8 mouse cellular contexts compared by ENCODE assay signal in the genomic region with DNA sequence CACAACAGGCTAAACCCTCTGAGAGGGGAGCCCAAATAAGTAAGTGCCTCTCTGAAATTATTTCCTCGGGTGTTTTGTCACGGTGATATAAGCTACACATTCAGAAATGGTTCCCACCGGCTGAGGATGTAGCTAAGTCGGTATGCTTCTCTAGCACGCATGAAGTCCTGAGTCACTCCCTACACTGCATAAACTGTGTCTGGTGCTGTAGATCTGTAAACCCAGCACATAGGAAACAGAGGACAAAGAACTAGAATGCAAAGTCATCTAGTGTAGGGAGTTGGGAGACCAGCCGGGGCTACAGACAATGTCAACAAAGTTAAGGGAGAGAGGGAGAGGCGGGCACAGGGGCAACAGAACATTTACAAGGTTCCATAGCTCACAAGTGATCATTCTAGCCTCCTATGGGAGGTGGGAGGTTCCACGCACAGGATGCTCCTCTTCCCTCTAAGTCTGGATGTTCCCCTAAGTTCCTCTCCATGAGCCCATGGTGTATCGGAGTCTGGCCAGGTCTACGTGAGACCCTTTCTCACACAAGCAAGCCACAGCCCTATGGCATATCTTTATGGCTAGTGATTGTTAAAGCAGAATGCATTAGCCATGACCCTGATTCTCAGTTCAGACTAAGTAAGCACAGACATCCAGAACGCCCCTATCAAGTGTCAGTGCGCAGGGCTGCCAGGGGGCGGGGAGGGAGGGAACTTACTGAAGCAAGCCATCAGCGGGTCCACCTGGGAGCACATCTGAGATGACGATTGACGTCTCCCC.
A peak's percentile ranks its signal among the peaks of the same experiment; 100 is the strongest.
DNase-seq lines count a peak whose midpoint lies in the region; ATAC-seq and TF ChIP-seq lines count a peak whose summit lies in the region.

No protein-coding gene starts in this region.

- no peak overlapping the region for H3K27ac ChIP-seq in heart, embryonic 14.5 days (replicated peaks in 1 of 2; ENCODE audit: control insufficient read depth in 1 of 2, insufficient read depth in 1 of 2, low read depth in 2 of 2, low read length in 2 of 2)
- no peak overlapping the region; the same call in 1 of the 2 replicates for H3K27ac ChIP-seq in embryonic facial prominence, embryonic 13.5 days
- H3K27ac ChIP-seq in hindbrain, embryonic 16.5 days (ENCODE audit: low read depth, low read length), result no peak overlapping the region
- no peak overlapping the region for H3K27ac ChIP-seq in midbrain, postnatal 0 days (ENCODE audit: low read depth, low read length)

- no peak for TF ChIP-seq CTCF in midbrain, postnatal 0 days (IDR thresholded peaks at IDR 0.05)

- intact Hi-C loops in heart, postnatal 25 days (cut with DNase I), result no loop called here

- peaks cover 8% of the 10 kb centered on the region in 2 experiments for H3K4me1 ChIP-seq in heart, embryonic 14.5 days (ENCODE audit: control insufficient read depth in 2 of 2, insufficient read depth in 2 of 2, low read length in 2 of 2)
- peaks cover 12% of the 10 kb centered on the region for H3K4me1 ChIP-seq in embryonic facial prominence, embryonic 13.5 days
- H3K4me1 ChIP-seq in hindbrain, embryonic 16.5 days (ENCODE audit: control insufficient read depth, insufficient read depth, low read depth, low read length), result peaks cover 4% of the 10 kb centered on the region; the same call in 1 of the 2 replicates
- H3K4me1 ChIP-seq in midbrain, postnatal 0 days (ENCODE audit: insufficient read depth, low read length), result no peaks in the 10 kb centered on the region

- H3K27me3 ChIP-seq in heart, embryonic 14.5 days (ENCODE audit: control insufficient read depth, insufficient read depth, low read length), result no peaks in the 10 kb centered on the region
- H3K27me3 ChIP-seq in embryonic facial prominence, embryonic 13.5 days, result no peaks in the 10 kb centered on the region
- H3K27me3 ChIP-seq in hindbrain, embryonic 16.5 days (replicated peaks; ENCODE audit: control insufficient read depth, insufficient read depth, low read length), result no peaks in the 10 kb centered on the region
- H3K27me3 ChIP-seq in midbrain, postnatal 0 days (ENCODE audit: insufficient read depth, low read length), result no peaks in the 10 kb centered on the region

- ATAC-seq in heart, embryonic 14.5 days (ENCODE audit: insufficient number of reproducible peaks, insufficient read depth, low FRiP score, low read depth), result no peak
- ATAC-seq in embryonic facial prominence, embryonic 13.5 days (ENCODE audit: insufficient number of reproducible peaks, insufficient read depth, low FRiP score, low TSS enrichment, low read depth), result no peak
- peak; percentile 65; the same call in 1 of the 2 replicates for ATAC-seq in hindbrain, embryonic 16.5 days
- no peak for ATAC-seq in midbrain, postnatal 0 days (ENCODE audit: low FRiP score)
- no peak for ATAC-seq in cerebellum, adult (ENCODE audit: insufficient number of reproducible peaks, low FRiP score, low TSS enrichment)
- ATAC-seq in megakaryocyte progenitor cell, adult 5-6 weeks (replicated peaks; ENCODE audit: poor library complexity), result no peak

- H3K9me3 ChIP-seq in heart, embryonic 14.5 days (ENCODE audit: control insufficient read depth, low read length), result no peaks in the 10 kb centered on the region
- no peaks in the 10 kb centered on the region for H3K9me3 ChIP-seq in embryonic facial prominence, embryonic 13.5 days
- H3K9me3 ChIP-seq in hindbrain, embryonic 16.5 days (ENCODE audit: control insufficient read depth, low read length), result peaks cover 2% of the 10 kb centered on the region; the same call in 1 of the 2 replicates
- no peaks in the 10 kb centered on the region for H3K9me3 ChIP-seq in midbrain, postnatal 0 days (ENCODE audit: low read length)

- peak overlapping the region; percentile 24 to 34; a peak in 3 of 4 replicates for H3K4me3 ChIP-seq in heart, embryonic 14.5 days (ENCODE audit: control insufficient read depth in 1 of 2, insufficient read depth in 1 of 2, low read depth in 1 of 2, low read length in 2 of 2)
- peak overlapping the region; percentile 32 for H3K4me3 ChIP-seq in embryonic facial prominence, embryonic 13.5 days
- peak overlapping the region; percentile 42 for H3K4me3 ChIP-seq in hindbrain, embryonic 16.5 days (ENCODE audit: low read length)
- peak overlapping the region; percentile 40 for H3K4me3 ChIP-seq in midbrain, postnatal 0 days (ENCODE audit: low read depth, low read length)

- peaks cover 50% of the 10 kb centered on the region for H3K36me3 ChIP-seq in heart, embryonic 14.5 days (ENCODE audit: control insufficient read depth, insufficient read depth, low read length)
- peaks cover 24% of the 10 kb centered on the region for H3K36me3 ChIP-seq in embryonic facial prominence, embryonic 13.5 days
- H3K36me3 ChIP-seq in hindbrain, embryonic 16.5 days (ENCODE audit: control insufficient read depth, insufficient read depth, low read length), result peaks cover 15% of the 10 kb centered on the region
- peaks cover 13% of the 10 kb centered on the region for H3K36me3 ChIP-seq in midbrain, postnatal 0 days (ENCODE audit: insufficient read depth, low read length)

- peak overlapping the region; percentile 63 for H3K4me2 ChIP-seq in heart, embryonic 14.5 days (ENCODE audit: low read length)
- H3K4me2 ChIP-seq in embryonic facial prominence, embryonic 13.5 days, result peak overlapping the region; percentile 56
- H3K4me2 ChIP-seq in hindbrain, embryonic 16.5 days (ENCODE audit: low read length), result peak overlapping the region; percentile 68
- H3K4me2 ChIP-seq in midbrain, postnatal 0 days (ENCODE audit: low read depth, low read length, poor library complexity, severe bottlenecking), result peak overlapping the region; percentile 49

- DNase-seq in heart, postnatal 25 days (ENCODE audit: low spot score), result no peak
- no peak for DNase-seq in midbrain, postnatal 0 days (ENCODE audit: low spot score)
- DNase-seq in right cerebral cortex, postnatal 25 days, result no peak

- H3K9ac ChIP-seq in heart, embryonic 14.5 days (ENCODE audit: low read length), result peak overlapping the region; percentile 60
- 0 out of 2 replicates have a peak overlapping the region, but pooled peaks have one; percentile 16 for H3K9ac ChIP-seq in embryonic facial prominence, embryonic 13.5 days
- peak overlapping the region; percentile 53 for H3K9ac ChIP-seq in hindbrain, embryonic 16.5 days (ENCODE audit: low read depth, low read length)
- peak overlapping the region; percentile 5; the same call in 1 of the 2 replicates for H3K9ac ChIP-seq in midbrain, postnatal 0 days (replicated peaks; ENCODE audit: low read length, poor library complexity, severe bottlenecking)

- WGBS in heart, embryonic 14.5 days, result 67% methylated on average over 16 of the region's 16 CpGs
- 54% methylated on average over 16 of the region's 16 CpGs for WGBS in embryonic facial prominence, embryonic 13.5 days
- 67% methylated on average over 16 of the region's 16 CpGs for WGBS in hindbrain, embryonic 16.5 days
- 68% methylated on average over 16 of the region's 16 CpGs for WGBS in midbrain, postnatal 0 days

Comparison
In these comparisons a context has a peak if more than half of its experiments do, and no peak if none do; other contexts are left out.
1. H3K9ac ChIP-seq: peak in every context shown above with its lines; median percentile 60 in heart, embryonic 14.5 days; 53 in hindbrain, embryonic 16.5 days; 16 in embryonic facial prominence, embryonic 13.5 days; 5 in midbrain, postnatal 0 days.